Mouse (Mus musculus) heart, embryonic 14.5 days (tissue): ENCODE data around the gene Krt17. TPM values are rescaled to one million over a fixed set of nuclear protein-coding genes. Genes with fewer than 3 reads are reported as not detected.
"Not testable (repeated sequence)": the region's sequence is repeated elsewhere in the genome, so short reads cannot be mapped to it uniquely, and the experiment has no call there.

ENCODE experiments used
- ATAC-seq: fragments of 200-750 bp; cut with Nextera tagmentation; 2 replicates; pipeline ENCODE4 v1.8.0; 2017; ENCODE audit warnings: low read depth, moderate TSS enrichment; ENCODE audit not compliant: insufficient number of reproducible peaks, insufficient read depth, low FRiP score
- H3K27ac ChIP-seq, 2 experiments: fragments of 200-500 bp in 1 of 2; fragments of 300-500 bp in 1 of 2; sonication (generic) in 1 of 2; replicated peaks in 1 of 2; 2 replicates each; pipeline ENCODE4 v1.5.1; 2012 to 2014; ENCODE audit warnings: low read depth in 2 of 2, low read length in 2 of 2, control low read depth in 1 of 2, mild to moderate bottlenecking in 1 of 2, mixed read lengths in 1 of 2; ENCODE audit not compliant: control insufficient read depth in 1 of 2, insufficient read depth in 1 of 2
- H3K27me3 ChIP-seq: fragments of 300-500 bp; sonication (generic); 2 replicates; pipeline ENCODE4 v1.6.1; 2014; ENCODE audit warnings: mild to moderate bottlenecking, low read length, control low read depth; ENCODE audit not compliant: control insufficient read depth, insufficient read depth
- H3K36me3 ChIP-seq: fragments of 300-500 bp; sonication (generic); 2 replicates; pipeline ENCODE4 v1.6.1; 2014; ENCODE audit warnings: mild to moderate bottlenecking, control low read depth, low read length, mixed read lengths; ENCODE audit not compliant: control insufficient read depth, insufficient read depth
- H3K4me1 ChIP-seq, 2 experiments: fragments of 200-500 bp in 1 of 2; fragments of 300-500 bp in 1 of 2; sonication (generic) in 1 of 2; 2 replicates each; pipeline ENCODE4 v1.6.1; 2012 to 2014; ENCODE audit warnings: low read length in 2 of 2, control low read depth in 1 of 2, mixed read lengths in 1 of 2; ENCODE audit not compliant: control insufficient read depth in 2 of 2, insufficient read depth in 2 of 2
- H3K4me2 ChIP-seq: fragments of 300-500 bp; sonication (generic); 2 replicates; pipeline ENCODE4 v1.6.1; 2014; ENCODE audit warnings: mild to moderate bottlenecking, low read length
- H3K4me3 ChIP-seq, 2 experiments: fragments of 200-500 bp in 1 of 2; fragments of 300-500 bp in 1 of 2; sonication (generic) in 1 of 2; 2 replicates each; pipeline ENCODE4 v1.5.1; 2012 to 2014; ENCODE audit warnings: low read length in 2 of 2, mild to moderate bottlenecking in 2 of 2, control low read depth in 1 of 2, low read depth in 1 of 2, moderate library complexity in 1 of 2; ENCODE audit not compliant: control insufficient read depth in 1 of 2, insufficient read depth in 1 of 2
- H3K9ac ChIP-seq: fragments of 300-500 bp; sonication (generic); 2 replicates; pipeline ENCODE4 v1.6.1; 2014; ENCODE audit warnings: mild to moderate bottlenecking, low read length
- H3K9me3 ChIP-seq: fragments of 300-500 bp; sonication (generic); 2 replicates; pipeline ENCODE4 v1.6.1; 2016; ENCODE audit warnings: low read length, control low read depth; ENCODE audit not compliant: control insufficient read depth
- WGBS: fragments of 180-500 bp; shearing (Covaris S2); extraction: QIAGEN DNeasy Blood & Tissue Kit; methylation state at CpG from one replicate; pipeline ENCODE4 v1.1.7; 2014; 5-methylcytosine and 5-hydroxymethylcytosine counted together
- polyA plus RNA-seq: library from polyadenylated mRNA; unstranded; fragments of >200 nt; fragmentation: Nextera tagmentation; extraction: Ambion mirVana; gene quantifications from 2 replicates; pipeline ENCODE4 v1.2.1, GENCODE M21; 2014

Gene Krt17
- polyA plus RNA-seq, 1 experiment from 2014 or later, result 1.4 TPM

GRCm38 (mm10) chr11:100246471-100246870 is 14.4 kb downstream of the Krt17 start:
- H3K27me3 ChIP-seq, H3K9ac ChIP-seq, H3K27ac ChIP-seq, H3K4me2 ChIP-seq, H3K9me3 ChIP-seq, H3K4me3 ChIP-seq, H3K4me1 ChIP-seq, H3K36me3 ChIP-seq, ATAC-seq: not testable (repeated sequence)
- WGBS, result 59% methylated on average over 7 of the region's 7 CpGs

- H3K9ac ChIP-seq, ATAC-seq, H3K27me3 ChIP-seq, H3K4me2 ChIP-seq, H3K36me3 ChIP-seq, H3K4me1 ChIP-seq, H3K27ac ChIP-seq, H3K4me3 ChIP-seq: not testable (repeated sequence)
- H3K9me3 ChIP-seq, result peaks cover 13% of the 10 kb centered on the region
- 87% methylated on average over 4 of the region's 4 CpGs for WGBS
These were observed 20.6 kb downstream of the Krt17 start for GRCm38 (mm10) chr11:100240272-100240671.

- H3K4me2 ChIP-seq, result no peak overlapping the region
- ATAC-seq, result no peak
- no peaks in the 10 kb centered on the region for H3K4me1 ChIP-seq
- no peak overlapping the region for H3K9ac ChIP-seq
- no peaks in the 10 kb centered on the region for H3K27me3 ChIP-seq
- H3K9me3 ChIP-seq, result peaks cover 7% of the 10 kb centered on the region
- no peak overlapping the region for H3K27ac ChIP-seq
- H3K4me3 ChIP-seq, result no peak overlapping the region
- H3K36me3 ChIP-seq, result no peaks in the 10 kb centered on the region
- WGBS, result 63% methylated on average over 8 of the region's 8 CpGs
These were observed 39.1 kb downstream of the Krt17 start for GRCm38 (mm10) chr11:100221741-100222140.

GRCm38 (mm10) chr11:100219304-100219703 is 41.5 kb downstream of the Krt17 start:
- H3K9me3 ChIP-seq, result no peaks in the 10 kb centered on the region; the same call in 1 of the 2 replicates
- H3K4me2 ChIP-seq, result no peak overlapping the region
- no peak for ATAC-seq
- 83% methylated on average over 4 of the region's 4 CpGs for WGBS
- no peak overlapping the region for H3K9ac ChIP-seq
- no peaks in the 10 kb centered on the region for H3K27me3 ChIP-seq
- H3K36me3 ChIP-seq, result no peaks in the 10 kb centered on the region
- H3K4me1 ChIP-seq, result no peaks in the 10 kb centered on the region
- H3K27ac ChIP-seq, result no peak overlapping the region
- H3K4me3 ChIP-seq, result no peak overlapping the region

GRCm38 (mm10) chr11:100208542-100208941 is 52.3 kb downstream of the Krt17 start:
- Histone ChIP-seq H3K27me3 (no peaks in the 10 kb centered on the region), H3K4me1 (no peaks in the 10 kb centered on the region)
- WGBS, result 29% methylated on average over 6 of the region's 6 CpGs

GRCm38 (mm10) chr11:100207498-100207897 is 53.3 kb downstream of the Krt17 start, which contains the start of gene Krt14:
Gene Krt14 (minus strand): TSS chr11:100207548.
- H3K4me3 ChIP-seq, result no peak within 1 kb of the TSS
- no peak within 1 kb of the TSS for H3K27ac ChIP-seq
- ATAC-seq, result no peak
- no peaks in the 10 kb centered on the region for H3K27me3 ChIP-seq
- H3K36me3 ChIP-seq, result no peaks in the 10 kb centered on the region
- H3K9me3 ChIP-seq, result no peaks in the 10 kb centered on the region
- H3K4me1 ChIP-seq, result no peaks in the 10 kb centered on the region
- no peak within 1 kb of the TSS for H3K9ac ChIP-seq
- no peak within 1 kb of the TSS for H3K4me2 ChIP-seq
- WGBS, result 74% methylated on average over 8 of the region's 8 CpGs

More at GRCm38 (mm10) chr11:100208542-100208941, 52.3 kb downstream of the Krt17 start:
- Histone ChIP-seq H3K9ac (no peak overlapping the region), H3K4me3 (no peak overlapping the region), H3K36me3 (no peaks in the 10 kb centered on the region), H3K27ac (no peak overlapping the region), H3K9me3 (no peaks in the 10 kb centered on the region), H3K4me2 (no peak overlapping the region)
- no peak for ATAC-seq

Other genes starting within 250 kb of the Krt17 start
- not detected in 2 replicates for gene Krt33a, start 244.8 kb downstream of the Krt17 start, polyA plus RNA-seq
- not detected in 2 replicates for gene Krt33b, start 231.2 kb downstream of the Krt17 start, polyA plus RNA-seq
- gene Krt34, start 219.5 kb downstream of the Krt17 start, polyA plus RNA-seq, result not detected in 2 replicates
- gene Krt31, start 210.5 kb downstream of the Krt17 start, polyA plus RNA-seq, result not detected in 2 replicates
- not detected in 2 replicates for gene Krt32, start 172.8 kb downstream of the Krt17 start, polyA plus RNA-seq
- gene Krt35, start 164.8 kb downstream of the Krt17 start, polyA plus RNA-seq, result not detected in 2 replicates
- gene Krt36, start 155.4 kb downstream of the Krt17 start, polyA plus RNA-seq, result not detected in 2 replicates
- gene Krt13, start 139.5 kb downstream of the Krt17 start, polyA plus RNA-seq, result not detected in 2 replicates
- gene Krt15, start 125.1 kb downstream of the Krt17 start, polyA plus RNA-seq, result 0.50 TPM in 1 of 2 replicates, not detected in the other
- gene Krt19, start 112.4 kb downstream of the Krt17 start, polyA plus RNA-seq, result 30.7 and 35.0 TPM in 2 replicates
- gene Krt9, start 67.8 kb downstream of the Krt17 start, polyA plus RNA-seq, result not detected in 2 replicates
- gene Krt14, start 53.5 kb downstream of the Krt17 start, polyA plus RNA-seq, result 1.5 and 1.9 TPM in 2 replicates
- gene Krt16, start 12.1 kb downstream of the Krt17 start, polyA plus RNA-seq, result not detected in 2 replicates
- not detected in 2 replicates for gene Krt42, start 8.8 kb upstream of the Krt17 start, polyA plus RNA-seq
- 1,807 and 1,900 TPM in 2 replicates for gene Eif1, start 58.9 kb upstream of the Krt17 start, polyA plus RNA-seq
- gene Gast, start 73.4 kb upstream of the Krt17 start, polyA plus RNA-seq, result not detected in 2 replicates
- gene Hap1, start 95.1 kb upstream of the Krt17 start, polyA plus RNA-seq, result 3.4 and 4.3 TPM in 2 replicates
- 117 and 118 TPM in 2 replicates for gene Jup, start 136.7 kb upstream of the Krt17 start, polyA plus RNA-seq
- 54.7 and 58.1 TPM in 2 replicates for gene P3h4, start 153.8 kb upstream of the Krt17 start, polyA plus RNA-seq
- 94.5 and 95.3 TPM in 2 replicates for gene Fkbp10, start 154.7 kb upstream of the Krt17 start, polyA plus RNA-seq
- 95.8 and 102 TPM in 2 replicates for gene Nt5c3b, start 180.8 kb upstream of the Krt17 start, polyA plus RNA-seq
- 0.36 and 0.44 TPM in 2 replicates for gene Klhl10, start 180.9 kb upstream of the Krt17 start, polyA plus RNA-seq
- 8.6 and 9.3 TPM in 2 replicates for gene Klhl11, start 211.7 kb upstream of the Krt17 start, polyA plus RNA-seq